Mouse (Mus musculus) bone marrow macrophage, adult 2 months (primary cell): Measurements from ENCODE around the gene Rsad2. TPM values are rescaled to one million over a fixed set of nuclear protein-coding genes. Genes with fewer than 3 reads are reported as not detected.

Source experiments
- H3K27ac ChIP-seq: 2 replicates; pipeline ENCODE4 v1.5.1; 2012; ENCODE audit warnings: low read depth, low read length; ENCODE audit not compliant: insufficient read depth
- H3K4me1 ChIP-seq: 2 replicates; pipeline ENCODE4 v1.6.1; 2012; ENCODE audit warnings: low read length; ENCODE audit not compliant: control insufficient read depth, insufficient read depth
- H3K4me3 ChIP-seq: 2 replicates; pipeline ENCODE4 v1.5.1; 2012; ENCODE audit warnings: mild to moderate bottlenecking, low read length, moderate library complexity; ENCODE audit not compliant: insufficient read depth
- CTCF ChIP-seq: IDR thresholded peaks from 2 replicates; pipeline ENCODE4 v1.5.1; 2012; ENCODE audit warnings: low read depth, mild to moderate bottlenecking, low read length, moderate library complexity
- POLR2A ChIP-seq: IDR thresholded peaks from 2 replicates; pipeline ENCODE4 v1.6.1; 2012; ENCODE audit warnings: mild to moderate bottlenecking, low read depth, low read length, borderline replicate concordance
- polyA plus RNA-seq: library from polyadenylated mRNA; stranded (reverse); fragments of >200 nt; gene quantifications from 2 replicates; pipeline ENCODE4 v1.2.4, GENCODE M21; 2012; ENCODE audit not compliant: missing spikeins, insufficient read depth, insufficient read length

Rsad2 gene
- polyA plus RNA-seq, 1 experiment: 32.3 TPM

GRCm38 (mm10) chr12:26401696-26402470, 54.4 kb downstream of the Rsad2 start:
- Histone ChIP-seq H3K4me1 (peaks cover 5% of the 10 kb centered on the region), H3K27ac (no peak overlapping the region)

GRCm38 (mm10) chr12:26401254-26401653, 55.0 kb downstream of the Rsad2 start:
- H3K4me1 ChIP-seq: peaks cover 5% of the 10 kb centered on the region
- H3K4me3 ChIP-seq: no peak overlapping the region
- H3K27ac ChIP-seq: no peak overlapping the region
- no peak for TF ChIP-seq CTCF
- no peak for TF ChIP-seq POLR2A

More at GRCm38 (mm10) chr12:26401696-26402470, 54.4 kb downstream of the Rsad2 start:
- TF ChIP-seq POLR2A (no peak), CTCF (no peak)
- no peak overlapping the region for H3K4me3 ChIP-seq

- peaks cover 5% of the 10 kb centered on the region for H3K4me1 ChIP-seq
- H3K4me3 ChIP-seq: no peak overlapping the region
- no peak for TF ChIP-seq CTCF
- TF ChIP-seq POLR2A: no peak
- no peak overlapping the region for H3K27ac ChIP-seq
These were observed 55.5 kb downstream of the Rsad2 start for GRCm38 (mm10) chr12:26400762-26401161.

- no peak overlapping the region for H3K4me3 ChIP-seq
- TF ChIP-seq POLR2A: no peak
- TF ChIP-seq CTCF: no peak
- no peak overlapping the region for H3K27ac ChIP-seq
- H3K4me1 ChIP-seq: peaks cover 5% of the 10 kb centered on the region
These were observed 56.9 kb downstream of the Rsad2 start for GRCm38 (mm10) chr12:26399391-26399790.

GRCm38 (mm10) chr12:26398597-26398996, 57.7 kb downstream of the Rsad2 start:
- H3K4me1 ChIP-seq: peaks cover 5% of the 10 kb centered on the region
- H3K27ac ChIP-seq: no peak overlapping the region
- TF ChIP-seq POLR2A (no peak), CTCF (no peak)
- H3K4me3 ChIP-seq: no peak overlapping the region

- TF ChIP-seq POLR2A (no peak), CTCF (no peak)
- Histone ChIP-seq H3K4me3 (no peak overlapping the region), H3K27ac (no peak overlapping the region), H3K4me1 (peaks cover 5% of the 10 kb centered on the region)
These were observed 61.5 kb downstream of the Rsad2 start for GRCm38 (mm10) chr12:26394485-26395470.

GRCm38 (mm10) chr12:26393291-26393690, 63.0 kb downstream of the Rsad2 start:
- TF ChIP-seq POLR2A (no peak), CTCF (no peak)
- H3K4me1 ChIP-seq: peaks cover under 1% of the 10 kb centered on the region
- no peak overlapping the region for H3K27ac ChIP-seq
- no peak overlapping the region for H3K4me3 ChIP-seq

Other genes with a start within 250 kb of the Rsad2 start
- gene Rnf144a, start 41.2 kb downstream of the Rsad2 start, polyA plus RNA-seq: 0.17 and 0.21 TPM in 2 replicates
- gene Cmpk2, start 12.8 kb upstream of the Rsad2 start, polyA plus RNA-seq: 28.8 and 33.8 TPM in 2 replicates